In the genomic region with DNA sequence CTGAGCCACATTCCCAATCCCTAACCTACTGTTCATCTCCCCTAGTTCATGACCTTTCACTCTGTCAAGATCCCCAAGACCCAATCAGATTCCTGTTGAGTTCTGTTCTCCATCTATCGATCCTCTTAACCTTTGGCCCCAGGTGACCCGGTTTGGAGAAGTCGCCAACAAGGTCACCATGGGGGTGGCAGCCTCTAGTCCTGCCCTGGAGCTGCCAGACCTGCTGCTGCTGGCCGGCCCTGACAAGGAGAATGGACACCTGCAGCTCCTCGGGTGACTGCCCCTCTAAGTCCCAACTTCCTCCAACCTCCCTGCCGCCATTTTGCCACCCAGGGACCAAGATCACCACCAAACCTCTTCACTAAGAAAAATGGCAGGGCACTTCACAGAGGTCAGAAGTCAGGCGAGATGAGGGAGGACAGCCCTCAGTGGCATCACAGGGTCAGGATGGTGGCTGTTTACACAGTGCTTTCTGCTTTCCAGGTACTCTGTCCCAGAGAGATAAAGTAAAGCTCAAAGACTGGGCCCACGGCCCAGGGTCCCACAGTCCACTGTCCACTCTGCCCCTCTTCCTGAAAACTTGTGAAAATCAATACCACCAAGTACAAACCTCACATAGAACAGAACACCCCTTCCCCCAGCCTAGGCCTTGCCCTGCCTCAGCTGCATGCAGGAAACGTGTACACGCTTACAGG, we compare ENCODE assay signal across 8 mouse cellular contexts. TPM values are rescaled to one million over a fixed set of nuclear protein-coding genes. Genes with fewer than 3 reads are reported as not detected.
DNase-seq lines count a peak whose midpoint lies in the region; ATAC-seq and TF ChIP-seq lines count a peak whose summit lies in the region.

No protein-coding gene starts in this region.

- peak overlapping the region; percentile 79 for H3K4me3 ChIP-seq in kidney, embryonic 14.5 days (ENCODE audit: low read length)
- peak overlapping the region; percentile 84; the same call in 1 of the 2 replicates for H3K4me3 ChIP-seq in cortical plate, adult 2 months (ENCODE audit: insufficient read depth, low read length)
- peak overlapping the region; percentile 76 for H3K4me3 ChIP-seq in hindbrain, embryonic 13.5 days
- peak overlapping the region; percentile 72 for H3K4me3 ChIP-seq in midbrain, embryonic 14.5 days (replicated peaks; ENCODE audit: low read depth, low read length)

- H3K9ac ChIP-seq in kidney, embryonic 14.5 days (ENCODE audit: low read depth, low read length): no peak overlapping the region
- peak overlapping the region; percentile 93 for H3K9ac ChIP-seq in hindbrain, embryonic 13.5 days
- H3K9ac ChIP-seq in midbrain, embryonic 14.5 days (replicated peaks; ENCODE audit: low read length): peak overlapping the region; percentile 93

- H3K9me3 ChIP-seq in kidney, embryonic 14.5 days (ENCODE audit: control insufficient read depth, low read length): no peaks in the 10 kb centered on the region
- H3K9me3 ChIP-seq in hindbrain, embryonic 13.5 days: no peaks in the 10 kb centered on the region
- H3K9me3 ChIP-seq in midbrain, embryonic 14.5 days (ENCODE audit: control insufficient read depth, low read length): no peaks in the 10 kb centered on the region

- H3K36me3 ChIP-seq in kidney, embryonic 14.5 days (ENCODE audit: control insufficient read depth, insufficient read depth, low read length): peaks cover 8% of the 10 kb centered on the region
- peaks cover 18% of the 10 kb centered on the region for H3K36me3 ChIP-seq in hindbrain, embryonic 13.5 days
- H3K36me3 ChIP-seq in midbrain, embryonic 14.5 days (ENCODE audit: control insufficient read depth, insufficient read depth, low read length): peaks cover 6% of the 10 kb centered on the region

- no peak for TF ChIP-seq POLR2A in cortical plate, adult 2 months (IDR thresholded peaks at IDR 0.05; ENCODE audit: extremely low read depth, insufficient read depth, low read length)

- ATAC-seq in kidney, embryonic 14.5 days (ENCODE audit: low FRiP score, low TSS enrichment): no peak
- ATAC-seq in hindbrain, embryonic 13.5 days (ENCODE audit: low FRiP score): no peak
- no peak for ATAC-seq in midbrain, embryonic 14.5 days (ENCODE audit: low FRiP score, low TSS enrichment)

- TF ChIP-seq CTCF in cortical plate, adult 2 months (IDR thresholded peaks at IDR 0.05; ENCODE audit: extremely low read depth, insufficient read depth, low read length): no peak

- no peak overlapping the region for H3K27ac ChIP-seq in kidney, embryonic 14.5 days (ENCODE audit: low read depth, low read length)
- H3K27ac ChIP-seq in cortical plate, adult 2 months (ENCODE audit: insufficient read depth, low read length): no peak overlapping the region
- H3K27ac ChIP-seq in hindbrain, embryonic 13.5 days: peak overlapping the region; percentile 99
- peak overlapping the region; percentile 97 for H3K27ac ChIP-seq in midbrain, embryonic 14.5 days (replicated peaks; ENCODE audit: low read depth, low read length)

- H3K4me1 ChIP-seq in kidney, embryonic 14.5 days (ENCODE audit: control insufficient read depth, insufficient read depth, low read length): peaks cover 5% of the 10 kb centered on the region; the same call in 1 of the 2 replicates
- H3K4me1 ChIP-seq in cortical plate, adult 2 months (ENCODE audit: control insufficient read depth, insufficient read depth, low read length): peaks cover 4% of the 10 kb centered on the region
- peaks cover 31% of the 10 kb centered on the region for H3K4me1 ChIP-seq in hindbrain, embryonic 13.5 days (replicated peaks)
- H3K4me1 ChIP-seq in midbrain, embryonic 14.5 days (ENCODE audit: control insufficient read depth, insufficient read depth, low read length): peaks cover 21% of the 10 kb centered on the region

- H3K4me2 ChIP-seq in kidney, embryonic 14.5 days (replicated peaks; ENCODE audit: low read depth, low read length): peak overlapping the region; percentile 60
- peak overlapping the region; percentile 85 for H3K4me2 ChIP-seq in hindbrain, embryonic 13.5 days
- H3K4me2 ChIP-seq in midbrain, embryonic 14.5 days (ENCODE audit: low read length): peak overlapping the region; percentile 87

- no peak for DNase-seq in kidney, adult 11 months
- no peak for DNase-seq in midbrain, embryonic 14.5 days
- DNase-seq in embryo, embryonic 10.5 days (ENCODE audit: low spot score): no peak
- DNase-seq in embryo, embryonic 10 days (ENCODE audit: low spot score): no peak
- DNase-seq in urinary bladder, postnatal 14 days (ENCODE audit: low spot score): no peak

- 83% methylated on average over 10 of the region's 10 CpGs for WGBS in kidney, embryonic 14.5 days
- 83% methylated on average over 10 of the region's 10 CpGs for WGBS in hindbrain, embryonic 13.5 days
- 84% methylated on average over 10 of the region's 10 CpGs for WGBS in midbrain, embryonic 14.5 days

- H3K27me3 ChIP-seq in kidney, embryonic 14.5 days (ENCODE audit: control insufficient read depth, insufficient read depth, low read length): no peaks in the 10 kb centered on the region
- 0 out of 2 replicates have a peak, but pooled peaks cover 8% of the 10 kb centered on the region for H3K27me3 ChIP-seq in hindbrain, embryonic 13.5 days
- H3K27me3 ChIP-seq in midbrain, embryonic 14.5 days (ENCODE audit: control insufficient read depth, insufficient read depth, low read length): no peaks in the 10 kb centered on the region

RNA-seq across cellular contexts. Expression of a gene that starts 1.1 kb away (rescaled TPM):
- 13.2 and 16.6 TPM in 2 replicates for polyA plus RNA-seq in kidney, embryonic 14.5 days (2014; fragmentation: Nextera tagmentation; extraction: Ambion mirVana)
- polyA plus RNA-seq in cortical plate, adult 2 months (2012; rRNA removed): 27.0 and 29.4 TPM in 2 replicates
- polyA plus RNA-seq in hindbrain, embryonic 13.5 days (2015; fragmentation: Nextera tagmentation; extraction: Ambion mirVana): 32.2 and 37.4 TPM in 2 replicates
- polyA plus RNA-seq in midbrain, embryonic 14.5 days (2014; fragmentation: Nextera tagmentation; extraction: Ambion mirVana): 26.8 and 28.6 TPM in 2 replicates

RNA-seq across cellular contexts. Expression of a gene that starts 1.2 kb away (rescaled TPM):
- polyA plus RNA-seq in kidney, embryonic 14.5 days (2014; fragmentation: Nextera tagmentation; extraction: Ambion mirVana): 122 and 138 TPM in 2 replicates
- 297 and 308 TPM in 2 replicates for polyA plus RNA-seq in cortical plate, adult 2 months (2012; rRNA removed)
- 121 and 126 TPM in 2 replicates for polyA plus RNA-seq in hindbrain, embryonic 13.5 days (2015; fragmentation: Nextera tagmentation; extraction: Ambion mirVana)
- 152 and 163 TPM in 2 replicates for polyA plus RNA-seq in midbrain, embryonic 14.5 days (2014; fragmentation: Nextera tagmentation; extraction: Ambion mirVana)

RNA-seq across cellular contexts. Expression of a gene that starts 26.9 kb away (rescaled TPM):
- 0.06 and 0.18 TPM in 2 replicates for polyA plus RNA-seq in kidney, embryonic 14.5 days (2014; fragmentation: Nextera tagmentation; extraction: Ambion mirVana)
- polyA plus RNA-seq in cortical plate, adult 2 months (2012; rRNA removed): 0.04 and 0.06 TPM in 2 replicates
- 0.08 and 0.18 TPM in 2 replicates for polyA plus RNA-seq in hindbrain, embryonic 13.5 days (2015; fragmentation: Nextera tagmentation; extraction: Ambion mirVana)
- 0.15 and 0.20 TPM in 2 replicates for polyA plus RNA-seq in midbrain, embryonic 14.5 days (2014; fragmentation: Nextera tagmentation; extraction: Ambion mirVana)

RNA-seq across cellular contexts. Expression of a gene that starts 29.7 kb away (rescaled TPM):
- polyA plus RNA-seq in kidney, embryonic 14.5 days (2014; fragmentation: Nextera tagmentation; extraction: Ambion mirVana): 64.9 and 78.9 TPM in 2 replicates
- polyA plus RNA-seq in cortical plate, adult 2 months (2012; rRNA removed): 232 and 256 TPM in 2 replicates
- polyA plus RNA-seq in hindbrain, embryonic 13.5 days (2015; fragmentation: Nextera tagmentation; extraction: Ambion mirVana): 45.8 and 46.2 TPM in 2 replicates
- polyA plus RNA-seq in midbrain, embryonic 14.5 days (2014; fragmentation: Nextera tagmentation; extraction: Ambion mirVana): 27.9 and 32.5 TPM in 2 replicates

RNA-seq across cellular contexts. Expression of a gene that starts 32.3 kb away (rescaled TPM):
- 0.88 and 1.6 TPM in 2 replicates for polyA plus RNA-seq in kidney, embryonic 14.5 days (2014; fragmentation: Nextera tagmentation; extraction: Ambion mirVana)
- polyA plus RNA-seq in cortical plate, adult 2 months (2012; rRNA removed): 8.2 and 8.7 TPM in 2 replicates
- 5.6 and 6.5 TPM in 2 replicates for polyA plus RNA-seq in hindbrain, embryonic 13.5 days (2015; fragmentation: Nextera tagmentation; extraction: Ambion mirVana)
- 8.6 and 8.9 TPM in 2 replicates for polyA plus RNA-seq in midbrain, embryonic 14.5 days (2014; fragmentation: Nextera tagmentation; extraction: Ambion mirVana)

Comparison
In these comparisons a context has a peak if more than half of its experiments do, and no peak if none do; other contexts are left out.
1. H3K27ac ChIP-seq: peak in hindbrain, embryonic 13.5 days (single experiment) and midbrain, embryonic 14.5 days (single experiment); none in kidney, embryonic 14.5 days (single experiment) and cortical plate, adult 2 months (single experiment).
2. Peak in every context shown above with its lines, with median percentiles within 50 percentile points of each other: H3K4me2 ChIP-seq and H3K4me3 ChIP-seq.